Mouse (Mus musculus): Measurements from ENCODE around the gene Gimap4. TPM values are rescaled to one million over a fixed set of nuclear protein-coding genes. Genes with fewer than 3 reads are reported as not detected.

Gimap4 gene
- total RNA-seq, 2 experiments from 2014 or later: 4.1 to 6.5 TPM

Other genes with a start within 250 kb of the Gimap4 start
- gene Zfp467, start 238.7 kb upstream of the Gimap4 start, total RNA-seq (2021): 10 to 100 TPM; 38.3 to 42.4 TPM
- gene Sspo, start 236.3 kb upstream of the Gimap4 start, total RNA-seq (2021): under 1 TPM; 0.39 to 0.54 TPM
- gene Atp6v0e2, start 146.9 kb upstream of the Gimap4 start, total RNA-seq (2021): 10 to 100 TPM; 39.4 to 51.3 TPM
- 10 to 100 TPM; 13.9 to 17.1 TPM for gene Lrrc61, start 129.8 kb upstream of the Gimap4 start, total RNA-seq (2021)
- 10 to 100 TPM; 15.5 to 19.0 TPM for gene Rarres2, start 111.8 kb upstream of the Gimap4 start, total RNA-seq (2021)
- not detected for gene Gm45021, start 94.9 kb upstream of the Gimap4 start, total RNA-seq (2021)
- 10 to 100 TPM; 19.4 to 29.3 TPM for gene Repin1, start 90.7 kb upstream of the Gimap4 start, total RNA-seq (2021)
- 1 to 10 TPM in 1 of 2 experiments, not detected in 1; 2.1 TPM for gene Gm44965, start 90.6 kb upstream of the Gimap4 start, total RNA-seq (2021)
- 1 to 10 TPM; 5.9 to 6.4 TPM for gene Zfp775, start 82.5 kb upstream of the Gimap4 start, total RNA-seq (2021)
- under 1 TPM; 0.25 to 0.48 TPM for gene AI854703, start 57.8 kb upstream of the Gimap4 start, total RNA-seq (2021)
- 1 to 10 TPM; 1.9 to 2.8 TPM for gene Gimap8, start 37.3 kb upstream of the Gimap4 start, total RNA-seq (2021)
- 1 to 10 TPM in 1 of 2 experiments, under 1 TPM in 1; 0.94 to 2.1 TPM for gene Gimap9, start 8.4 kb upstream of the Gimap4 start, total RNA-seq (2021)
- 10 to 100 TPM in 1 of 2 experiments, 1 to 10 TPM in 1; 9.0 to 13.0 TPM for gene Gimap6, start 23.7 kb downstream of the Gimap4 start, total RNA-seq (2021)
- gene Gm28053, start 34.1 kb downstream of the Gimap4 start, total RNA-seq (2021): not detected
- not detected for gene Gimap7, start 34.1 kb downstream of the Gimap4 start, total RNA-seq (2021)
- gene Gimap1, start 54.5 kb downstream of the Gimap4 start, total RNA-seq (2021): 1 to 10 TPM; 3.0 to 3.4 TPM
- 1 to 10 TPM; 1.7 to 2.1 TPM for gene Gimap5, start 61.6 kb downstream of the Gimap4 start, total RNA-seq (2021)
- gene Gimap3, start 86.3 kb downstream of the Gimap4 start, total RNA-seq (2021): not detected
- 1 to 10 TPM; 4.2 to 4.6 TPM for gene Tmem176a, start 156.4 kb downstream of the Gimap4 start, total RNA-seq (2021)
- gene Tmem176b, start 156.9 kb downstream of the Gimap4 start, total RNA-seq (2021): 10 to 100 TPM in 1 of 2 experiments, 1 to 10 TPM in 1; 8.2 to 12.9 TPM
- gene Aoc1, start 188.3 kb downstream of the Gimap4 start, total RNA-seq (2021): not detected
- not detected for gene 1600015I10Rik, start 245.3 kb downstream of the Gimap4 start, total RNA-seq (2021)